Mouse (Mus musculus) megakaryocyte, embryonic 14.5 days (primary cell): ENCODE measurements around the gene Hdac7.

Experiments
- FLI1 ChIP-seq: IDR thresholded peaks from 2 replicates; pipeline ENCODE4 v1.6.1; 2012; ENCODE audit warnings: low read length, inconsistent platforms, mixed read lengths
- GATA1 ChIP-seq: IDR thresholded peaks from 3 replicates; pipeline ENCODE4 v1.6.1; 2012; ENCODE audit warnings: mixed read lengths, low read length, inconsistent platforms, borderline replicate concordance

DNA sequence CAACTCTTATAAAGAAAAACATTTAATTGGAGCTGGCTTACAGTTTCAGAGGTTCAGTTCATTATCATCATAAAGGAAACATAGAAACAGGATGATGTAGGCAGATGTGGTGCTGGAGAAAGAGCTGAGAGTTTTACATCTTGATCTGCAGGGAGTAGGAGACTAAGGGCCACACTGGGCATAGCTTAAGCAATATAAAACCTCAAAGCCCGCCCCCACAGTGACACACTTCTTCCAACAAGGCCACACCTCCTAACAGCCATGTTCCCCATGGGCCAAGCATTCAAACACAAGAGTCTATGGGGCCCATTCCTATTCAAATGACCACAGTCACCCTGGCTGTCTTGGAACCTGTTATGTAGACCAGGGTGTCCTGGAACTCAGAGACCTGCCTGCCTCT is 64.7 kb downstream of the Hdac7 start:
- TF ChIP-seq GATA1: no peak
- no peak for TF ChIP-seq FLI1
